Mouse (Mus musculus) liver, embryonic 11.5 days (tissue): ENCODE results near the gene Cstf3. TPM values are rescaled to one million over a fixed set of nuclear protein-coding genes. Genes with fewer than 3 reads are reported as not detected.
A peak's percentile ranks its signal among the peaks of the same experiment; 100 is the strongest.

Source experiments
- ATAC-seq: fragments of 200-750 bp; cut with Nextera tagmentation; replicated peaks from 2 replicates; pipeline ENCODE4 v1.8.0; 2017; ENCODE audit warnings: moderate number of reproducible peaks, mild to moderate bottlenecking, moderate TSS enrichment, moderate library complexity; ENCODE audit not compliant: low FRiP score
- DNase-seq: peaks from one replicate; pipeline ENCODE4 v3.0.0-alpha.2; 2017; ENCODE audit warnings: low spot score
- H3K27ac ChIP-seq: fragments of 300-500 bp; sonication (generic); 2 replicates; pipeline ENCODE4 v1.5.1; 2014; ENCODE audit warnings: mild to moderate bottlenecking, low read depth, low read length, control low read depth
- H3K27me3 ChIP-seq: fragments of 300-500 bp; sonication (generic); replicated peaks from 2 replicates; pipeline ENCODE4 v1.6.1; 2014; ENCODE audit warnings: low read length, mixed read lengths; ENCODE audit not compliant: control insufficient read depth, insufficient read depth
- H3K36me3 ChIP-seq: fragments of 300-500 bp; sonication (generic); 2 replicates; pipeline ENCODE4 v1.6.1; 2014; ENCODE audit warnings: mild to moderate bottlenecking, low read length, moderate library complexity, mixed read lengths; ENCODE audit not compliant: control insufficient read depth, insufficient read depth
- H3K4me1 ChIP-seq: fragments of 300-500 bp; sonication (generic); replicated peaks from 2 replicates; pipeline ENCODE4 v1.6.1; 2014; ENCODE audit warnings: low read length, mixed read lengths; ENCODE audit not compliant: control insufficient read depth, insufficient read depth
- H3K4me2 ChIP-seq: fragments of 300-500 bp; sonication (generic); 2 replicates; pipeline ENCODE4 v1.6.1; 2014; ENCODE audit warnings: mild to moderate bottlenecking, control low read depth, moderate library complexity
- H3K4me3 ChIP-seq: fragments of 300-500 bp; sonication (generic); 2 replicates; pipeline ENCODE4 v1.5.1; 2014; ENCODE audit warnings: low read depth, low read length, control low read depth
- H3K9ac ChIP-seq: fragments of 300-500 bp; sonication (generic); 2 replicates; pipeline ENCODE4 v1.6.1; 2014; ENCODE audit warnings: low read depth, low read length, control low read depth
- H3K9me3 ChIP-seq: fragments of 300-500 bp; sonication (generic); 2 replicates; pipeline ENCODE4 v1.6.1; 2016; ENCODE audit warnings: low read length, inconsistent platforms, mixed read lengths; ENCODE audit not compliant: control insufficient read depth
- WGBS: fragments of 180-500 bp; shearing (Covaris S2); extraction: QIAGEN DNeasy Blood & Tissue Kit; methylation state at CpG from one replicate; pipeline ENCODE4 v1.1.7; 2014; 5-methylcytosine and 5-hydroxymethylcytosine counted together
- polyA plus RNA-seq: library from polyadenylated mRNA; unstranded; fragments of >200 nt; fragmentation: Nextera tagmentation; extraction: Ambion mirVana; gene quantifications from 2 replicates; pipeline ENCODE4 v1.2.1, GENCODE M21; 2014

The Cstf3 gene
- polyA plus RNA-seq, 1 experiment from 2014 or later = 57.7 TPM

DNA sequence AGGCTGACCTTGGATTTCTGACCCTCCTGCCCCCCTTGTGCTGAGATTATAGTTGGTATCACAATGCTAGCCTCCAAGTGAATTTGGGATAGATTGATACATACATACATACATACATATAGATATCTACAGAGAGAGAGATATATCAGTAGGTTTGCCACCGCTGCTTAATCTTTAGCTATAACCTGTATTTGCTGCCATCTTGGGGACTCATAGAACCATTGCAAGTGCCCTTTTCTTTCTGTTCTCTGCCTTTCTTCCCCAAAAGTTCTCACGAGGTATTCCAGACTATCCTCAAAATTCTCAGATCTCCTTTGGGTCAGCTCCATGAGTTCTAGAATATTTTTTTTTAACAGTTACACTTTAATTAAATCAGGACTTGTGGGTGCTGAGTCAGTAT is 4.7 kb upstream of the Cstf3 start:
- no peaks in the 10 kb centered on the region for H3K36me3 ChIP-seq
- no peaks in the 10 kb centered on the region for H3K9me3 ChIP-seq
- no peak overlapping the region for H3K27ac ChIP-seq
- H3K4me3 ChIP-seq = no peak overlapping the region
- H3K9ac ChIP-seq = no peak overlapping the region
- ATAC-seq = no peak
- H3K4me2 ChIP-seq = no peak overlapping the region
- H3K4me1 ChIP-seq = 0 out of 2 replicates have a peak, but pooled peaks cover 3% of the 10 kb centered on the region
- no peaks in the 10 kb centered on the region for H3K27me3 ChIP-seq
- peak; percentile 14 for DNase-seq
- 36% methylated on average over 2 of the region's 2 CpGs for WGBS

DNA sequence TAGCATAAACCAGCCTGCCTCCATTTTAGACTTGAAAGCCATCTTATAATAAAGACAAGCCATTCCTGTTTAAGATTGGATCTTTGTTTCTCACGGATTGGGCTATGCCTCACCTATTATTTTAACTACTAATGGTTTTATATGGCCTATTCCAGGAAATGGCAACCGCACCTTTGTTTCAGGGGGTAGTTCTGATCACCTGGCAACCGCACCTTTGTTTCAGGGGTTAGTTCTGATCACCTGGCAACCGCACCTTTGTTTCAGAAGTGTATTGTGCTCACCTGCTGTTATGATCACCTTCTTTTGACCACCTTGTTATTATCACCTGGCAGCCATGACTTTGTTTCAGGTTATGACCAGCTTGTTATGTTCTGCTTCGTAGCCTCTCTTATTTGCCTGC is 1.8 kb upstream of the Cstf3 start:
- Histone ChIP-seq H3K9me3 (no peaks in the 10 kb centered on the region), H3K4me1 (peaks cover 6% of the 10 kb centered on the region; the same call in 1 of the 2 replicates), H3K36me3 (no peaks in the 10 kb centered on the region), H3K27ac (no peak overlapping the region), H3K27me3 (no peaks in the 10 kb centered on the region), H3K4me2 (no peak overlapping the region), H3K4me3 (no peak overlapping the region), H3K9ac (no peak overlapping the region)
- 86% methylated on average over 5 of the region's 5 CpGs for WGBS
- DNase-seq (no peak), ATAC-seq (no peak)

DNA sequence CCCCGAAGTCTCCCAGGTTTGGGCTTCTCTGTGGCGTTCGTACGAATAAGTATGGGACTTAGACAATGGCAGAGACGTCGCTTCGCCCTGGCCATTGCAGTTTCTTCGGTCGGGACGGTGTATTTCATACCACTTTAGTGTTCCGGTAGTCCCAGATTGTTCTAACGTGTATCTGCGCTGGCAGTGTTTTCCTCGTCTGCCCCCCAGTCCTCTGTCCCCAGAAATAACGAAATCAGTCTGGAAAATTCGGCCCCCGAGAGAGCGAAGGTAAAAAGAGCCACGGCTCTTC is 450 bp downstream of the Cstf3 start:
- Histone ChIP-seq H3K4me3 (peak overlapping the region; percentile 85), H3K9me3 (no peaks in the 10 kb centered on the region), H3K27me3 (no peaks in the 10 kb centered on the region), H3K36me3 (no peaks in the 10 kb centered on the region), H3K27ac (peak overlapping the region; percentile 72), H3K4me2 (peak overlapping the region; percentile 82), H3K4me1 (peaks cover 5% of the 10 kb centered on the region; the same call in 1 of the 2 replicates), H3K9ac (peak overlapping the region; percentile 89)
- no peak for DNase-seq
- peak; percentile 3; the same call in 1 of the 2 replicates for ATAC-seq
- under 1% methylated on average over 19 of the region's 19 CpGs for WGBS

DNA sequence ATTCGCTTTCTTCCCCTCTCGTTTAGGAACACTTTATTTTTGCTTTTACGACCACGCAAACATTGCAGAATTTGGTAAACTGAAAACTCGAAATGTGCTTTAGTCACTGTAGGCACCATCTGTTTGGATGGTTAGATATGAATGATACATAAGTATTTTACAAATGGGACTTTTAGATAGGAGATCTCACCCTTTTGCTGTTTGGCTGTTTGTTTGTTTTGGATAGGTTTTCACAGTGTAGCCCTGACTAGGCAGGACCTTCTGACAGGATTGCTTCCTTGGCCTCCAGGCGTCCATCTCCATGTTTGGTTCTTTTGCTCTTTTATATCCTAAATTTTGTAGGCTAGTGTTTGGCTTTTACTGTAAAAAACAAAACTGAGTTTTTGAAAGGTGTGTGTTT is 818 bp downstream of the Cstf3 start:
- ATAC-seq = no peak
- Histone ChIP-seq H3K27ac (peak overlapping the region; percentile 72; the same call in 1 of the 2 replicates), H3K4me1 (peaks cover 5% of the 10 kb centered on the region; the same call in 1 of the 2 replicates), H3K4me2 (peak overlapping the region; percentile 82), H3K36me3 (no peaks in the 10 kb centered on the region), H3K4me3 (peak overlapping the region; percentile 85), H3K9ac (peak overlapping the region; percentile 89), H3K27me3 (no peaks in the 10 kb centered on the region), H3K9me3 (no peaks in the 10 kb centered on the region)
- DNase-seq = no peak
- under 1% methylated on average over 6 of the region's 6 CpGs for WGBS

DNA sequence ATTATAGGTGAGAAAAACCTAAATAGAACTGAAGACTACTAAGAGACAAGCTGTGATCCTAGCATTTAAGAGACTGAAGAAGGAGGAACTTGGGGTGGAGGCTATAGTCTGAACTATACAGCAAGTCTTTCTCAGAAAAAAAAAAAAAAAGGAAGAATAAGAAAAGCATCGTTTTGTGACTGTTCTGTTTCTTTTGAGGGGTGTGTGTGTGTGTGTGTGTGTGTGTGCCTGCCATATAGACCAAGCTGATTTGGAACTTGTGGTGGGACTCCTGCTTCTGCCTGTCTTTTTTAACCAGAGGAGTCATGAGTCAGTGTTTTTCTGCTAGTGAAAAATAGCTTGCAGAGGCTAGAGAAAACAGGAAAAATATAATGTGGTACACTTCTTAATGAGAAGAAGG is 4.7 kb downstream of the Cstf3 start:
- Histone ChIP-seq H3K4me2 (no peak overlapping the region), H3K4me3 (no peak overlapping the region), H3K27ac (no peak overlapping the region), H3K9me3 (no peaks in the 10 kb centered on the region), H3K9ac (no peak overlapping the region), H3K4me1 (peaks cover 5% of the 10 kb centered on the region; the same call in 1 of the 2 replicates), H3K27me3 (no peaks in the 10 kb centered on the region), H3K36me3 (no peaks in the 10 kb centered on the region)
- DNase-seq (no peak), ATAC-seq (no peak)
- 33% methylated on average over 1 of the region's 1 CpGs for WGBS

DNA sequence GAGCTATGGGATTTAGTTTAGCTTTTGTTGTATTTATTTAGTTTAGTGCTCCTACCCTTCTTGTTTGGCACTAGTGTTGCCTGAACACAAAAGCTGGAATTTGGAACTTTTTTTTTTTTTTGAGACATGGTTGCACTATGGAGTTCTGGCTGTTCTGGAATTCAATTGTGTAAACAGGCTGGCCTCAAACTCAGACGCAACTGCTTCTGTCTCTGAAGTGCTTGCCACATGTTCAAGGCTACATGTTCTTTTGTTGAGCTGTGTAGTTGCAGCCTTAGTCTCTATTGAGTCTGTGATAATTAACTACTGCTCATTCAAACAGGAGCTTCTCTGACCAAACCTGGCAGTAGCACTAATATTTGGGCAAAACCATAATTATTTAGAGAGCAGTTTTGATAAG is 13.1 kb downstream of the Cstf3 start:
- DNase-seq (no peak), ATAC-seq (no peak)
- Histone ChIP-seq H3K27ac (no peak overlapping the region), H3K27me3 (no peaks in the 10 kb centered on the region), H3K4me3 (no peak overlapping the region), H3K4me1 (no peaks in the 10 kb centered on the region), H3K4me2 (no peak overlapping the region), H3K36me3 (no peaks in the 10 kb centered on the region; the same call in 1 of the 2 replicates), H3K9ac (no peak overlapping the region), H3K9me3 (no peaks in the 10 kb centered on the region)
- 80% methylated on average over 1 of the region's 1 CpGs for WGBS

DNA sequence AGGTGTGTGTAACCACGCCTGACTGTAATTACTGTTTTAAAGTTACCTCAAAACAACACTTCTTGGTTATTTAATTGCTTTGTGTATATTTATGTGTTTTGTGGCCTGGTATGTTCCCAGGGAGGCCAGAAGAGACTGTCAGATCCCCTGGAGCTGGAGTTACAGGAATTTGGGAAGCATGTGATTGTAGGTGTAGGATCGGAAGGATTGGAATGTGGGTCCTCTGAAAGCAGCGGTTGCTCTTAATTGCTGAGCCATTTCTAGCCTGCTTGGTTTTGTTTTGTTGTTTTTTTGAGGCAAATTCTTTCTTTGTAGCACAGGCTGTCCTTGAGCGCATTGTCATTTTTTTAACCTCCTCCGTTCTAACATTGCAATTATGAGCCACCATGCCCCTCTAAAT is 14.4 kb downstream of the Cstf3 start:
- H3K4me2 ChIP-seq = no peak overlapping the region
- H3K9ac ChIP-seq = no peak overlapping the region
- no peaks in the 10 kb centered on the region for H3K27me3 ChIP-seq
- H3K36me3 ChIP-seq = peaks cover 3% of the 10 kb centered on the region; the same call in 1 of the 2 replicates
- H3K4me1 ChIP-seq = no peaks in the 10 kb centered on the region
- 80% methylated on average over 5 of the region's 5 CpGs for WGBS
- no peak for ATAC-seq
- DNase-seq = no peak
- no peak overlapping the region for H3K27ac ChIP-seq
- no peaks in the 10 kb centered on the region for H3K9me3 ChIP-seq
- H3K4me3 ChIP-seq = no peak overlapping the region

DNA sequence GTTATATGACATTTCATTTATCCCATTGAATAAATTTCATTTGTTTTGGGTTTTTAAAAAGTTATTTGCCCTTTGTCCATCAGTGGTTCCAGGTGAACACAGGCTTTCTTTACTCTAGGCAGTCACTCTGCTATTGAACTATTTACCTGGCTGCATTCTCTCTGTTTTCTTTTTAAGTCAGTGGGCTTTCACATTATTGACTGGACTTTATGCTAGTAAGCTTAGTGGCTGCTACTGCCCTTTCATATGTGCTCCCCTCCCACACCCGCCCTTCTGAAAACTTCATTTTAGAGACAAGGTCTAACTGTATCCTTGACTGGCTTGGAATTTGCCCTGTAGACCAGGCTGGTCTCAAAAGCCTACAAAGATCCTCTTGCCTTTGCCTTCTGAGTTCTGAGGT is 15.2 kb downstream of the Cstf3 start:
- no peaks in the 10 kb centered on the region for H3K4me1 ChIP-seq
- H3K36me3 ChIP-seq = peaks cover 3% of the 10 kb centered on the region; the same call in 1 of the 2 replicates
- H3K4me2 ChIP-seq = no peak overlapping the region
- DNase-seq (no peak), ATAC-seq (no peak)
- H3K27ac ChIP-seq = no peak overlapping the region
- WGBS = 77% methylated on average over 1 of the region's 1 CpGs
- no peaks in the 10 kb centered on the region for H3K9me3 ChIP-seq
- no peaks in the 10 kb centered on the region for H3K27me3 ChIP-seq
- no peak overlapping the region for H3K9ac ChIP-seq
- H3K4me3 ChIP-seq = no peak overlapping the region

DNA sequence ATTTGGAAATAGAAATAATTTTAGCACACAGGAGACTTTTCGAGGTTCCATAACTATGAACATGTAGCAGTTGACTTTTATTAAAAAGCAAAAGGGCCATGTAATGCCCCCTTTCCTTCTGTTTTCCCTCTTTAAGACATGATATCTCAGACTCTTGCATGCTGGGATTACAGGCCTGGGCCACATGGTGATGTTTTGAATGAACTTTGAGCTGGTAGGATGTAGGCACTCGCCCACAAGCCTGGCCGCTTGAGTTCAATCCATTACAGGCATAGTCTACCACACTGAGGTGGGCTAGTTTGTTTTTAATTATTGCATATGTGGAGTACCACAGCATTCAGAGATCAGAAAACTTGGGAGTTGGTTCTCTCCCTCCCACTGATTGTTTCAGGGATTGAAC is 24.5 kb downstream of the Cstf3 start:
- Histone ChIP-seq H3K27me3 (no peaks in the 10 kb centered on the region), H3K9ac (no peak overlapping the region), H3K36me3 (no peaks in the 10 kb centered on the region; the same call in 1 of the 2 replicates), H3K4me2 (no peak overlapping the region), H3K27ac (no peak overlapping the region), H3K4me3 (no peak overlapping the region), H3K4me1 (no peaks in the 10 kb centered on the region), H3K9me3 (no peaks in the 10 kb centered on the region)
- DNase-seq (no peak), ATAC-seq (no peak)
- 92% methylated on average over 3 of the region's 3 CpGs for WGBS
